Mouse (Mus musculus): ENCODE results near the gene Pnmt. TPM values are rescaled to one million over a fixed set of nuclear protein-coding genes. Genes with fewer than 3 reads are reported as not detected.

Pnmt gene
- total and polyA plus RNA-seq, 3 experiments: not detected

- Histone ChIP-seq H3K9me3 (replicated peaks; ENCODE audit: low read length) (no peaks in the 10 kb centered on the region), H3K27ac (ENCODE audit: insufficient read depth, low read depth) (no peak overlapping the region), H3K27me3 (replicated peaks) (no peaks in the 10 kb centered on the region), H3K4me3 (replicated peaks in 1 of 3; ENCODE audit: low read depth in 2 of 3, low read length in 2 of 3, poor library complexity in 1 of 3) (no peak overlapping the region), H3K79me2 (replicated peaks; ENCODE audit: control insufficient read depth, extremely low read depth, insufficient read depth, poor library complexity, severe bottlenecking) (no peaks in the 10 kb centered on the region; the same call in 1 of the 2 replicates), H3K9ac (ENCODE audit: insufficient read depth, low read depth) (no peak overlapping the region), H3K4me1 (ENCODE audit: control insufficient read depth in 1 of 2, insufficient read depth in 2 of 2) (no peaks in the 10 kb centered on the region), H3K4me2 (ENCODE audit: insufficient read depth, low read depth, poor library complexity, severe bottlenecking) (no peak overlapping the region), H3K36me3 (replicated peaks in 1 of 2; ENCODE audit: control insufficient read depth in 1 of 2, insufficient read depth in 1 of 2, low read length in 1 of 2) (peaks cover 40 to 75% of the 10 kb centered on the region in 2 experiments)
- no peak for DNase-seq (ENCODE audit: extremely low read depth)
- dilution Hi-C loops (cut with MboI; ENCODE audit: extremely low pct_ligation_motif_present, extremely low pct_unique_long_range_greater_than_20kb, low sequenced_read_pairs): no loop called here
- TF ChIP-seq RAD21 (IDR thresholded peaks at IDR 0.05; ENCODE audit: low read depth, low read length) (no peak), HCFC1 (IDR thresholded peaks at IDR 0.05; ENCODE audit: low read depth, low read length) (no peak), PAX5 (IDR thresholded peaks at IDR 0.05; ENCODE audit: low read length) (no peak), MYC (IDR thresholded peaks at IDR 0.05; ENCODE audit: low read depth, low read length) (no peak), MAX (IDR thresholded peaks at IDR 0.05; ENCODE audit: low read length) (no peak), ELF1 (IDR thresholded peaks at IDR 0.05; ENCODE audit: low read depth, low read length) (no peak), TBP (conservative IDR thresholded peaks at IDR 0.05; ENCODE audit: low read depth, low read length) (no peak), GABPA (IDR thresholded peaks at IDR 0.05; ENCODE audit: insufficient replicate concordance, low read depth, low read length) (no peak), ZKSCAN1 (IDR thresholded peaks at IDR 0.05; ENCODE audit: borderline replicate concordance, low read depth, low read length) (no peak), MAZ (IDR thresholded peaks at IDR 0.05; ENCODE audit: low read depth, low read length) (no peak), MXI1 (IDR thresholded peaks at IDR 0.05; ENCODE audit: low read depth, low read length) (no peak), SIN3A (IDR thresholded peaks at IDR 0.05; ENCODE audit: low read length) (no peak), EP300 (IDR thresholded peaks at IDR 0.05; ENCODE audit: low read length) (no peak), TCF12 (IDR thresholded peaks at IDR 0.05; ENCODE audit: low read depth, low read length) (no peak), USF1 (IDR thresholded peaks at IDR 0.05; ENCODE audit: low read depth, low read length) (no peak), KAT2A (IDR thresholded peaks at IDR 0.05; ENCODE audit: insufficient replicate concordance, low read length) (no peak), RCOR1 (conservative IDR thresholded peaks at IDR 0.05; ENCODE audit: low read depth, low read length) (no peak), POLR2A (IDR thresholded peaks at IDR 0.05; ENCODE audit: low read depth, low read length) (no peak), CHD1 (IDR thresholded peaks at IDR 0.05; ENCODE audit: low read depth, low read length) (no peak), ZC3H11A (IDR thresholded peaks at IDR 0.05; ENCODE audit: low read depth, low read length) (no peak)
- in situ Hi-C loops (cut with MboI; ENCODE audit: low pct_ligation_motif_present, low pct_unique_long_range_greater_than_20kb, low sequenced_read_pairs): no loop called here
These were observed 13.0 kb upstream of the Pnmt start for GRCm38 (mm10) chr11:98373244-98373643.

GRCm38 (mm10) chr11:98374266-98374665, 12.0 kb upstream of the Pnmt start:
- Histone ChIP-seq H3K36me3 (replicated peaks in 1 of 2; ENCODE audit: control insufficient read depth in 1 of 2, insufficient read depth in 1 of 2, low read length in 1 of 2) (peaks cover 50 to 85% of the 10 kb centered on the region in 2 experiments), H3K27me3 (replicated peaks) (no peaks in the 10 kb centered on the region), H3K9me3 (replicated peaks; ENCODE audit: low read length) (no peaks in the 10 kb centered on the region), H3K9ac (ENCODE audit: insufficient read depth, low read depth) (no peak overlapping the region), H3K79me2 (replicated peaks; ENCODE audit: control insufficient read depth, extremely low read depth, insufficient read depth, poor library complexity, severe bottlenecking) (no peaks in the 10 kb centered on the region; the same call in 1 of the 2 replicates), H3K4me3 (replicated peaks in 1 of 3; ENCODE audit: low read depth in 2 of 3, low read length in 2 of 3, poor library complexity in 1 of 3) (no peak overlapping the region), H3K4me1 (ENCODE audit: control insufficient read depth in 1 of 2, insufficient read depth in 2 of 2) (no peaks in the 10 kb centered on the region), H3K4me2 (ENCODE audit: insufficient read depth, low read depth, poor library complexity, severe bottlenecking) (no peak overlapping the region), H3K27ac (ENCODE audit: insufficient read depth, low read depth) (no peak overlapping the region)
- in situ Hi-C loops (cut with MboI; ENCODE audit: low pct_ligation_motif_present, low pct_unique_long_range_greater_than_20kb, low sequenced_read_pairs): no loop called here
- TF ChIP-seq TCF12 (IDR thresholded peaks at IDR 0.05; ENCODE audit: low read depth, low read length) (no peak), MYC (IDR thresholded peaks at IDR 0.05; ENCODE audit: low read depth, low read length) (no peak), CHD1 (IDR thresholded peaks at IDR 0.05; ENCODE audit: low read depth, low read length) (no peak), RCOR1 (conservative IDR thresholded peaks at IDR 0.05; ENCODE audit: low read depth, low read length) (no peak), JUN (IDR thresholded peaks at IDR 0.05; ENCODE audit: insufficient read depth, low read depth, low read length) (no peak), ZNF384 (IDR thresholded peaks at IDR 0.05; ENCODE audit: low read depth, low read length) (no peak), NELFE (IDR thresholded peaks at IDR 0.05; ENCODE audit: low read depth, low read length) (no peak), ZMIZ1 (IDR thresholded peaks at IDR 0.05; ENCODE audit: low read depth, low read length) (no peak), E2F4 (IDR thresholded peaks at IDR 0.05; ENCODE audit: insufficient replicate concordance, low read depth, low read length) (no peak), ZKSCAN1 (IDR thresholded peaks at IDR 0.05; ENCODE audit: borderline replicate concordance, low read depth, low read length) (no peak), POLR2AphosphoS2 (IDR thresholded peaks at IDR 0.05; ENCODE audit: low read depth, low read length) (no peak)
- no peak for DNase-seq (ENCODE audit: extremely low read depth)
- dilution Hi-C loops (cut with MboI; ENCODE audit: extremely low pct_ligation_motif_present, extremely low pct_unique_long_range_greater_than_20kb, low sequenced_read_pairs): no loop called here

Data from CH12.LX (cell line).